Mouse (Mus musculus) olfactory bulb, adult 2 months (tissue): ENCODE results near the gene Thrap3.

ENCODE experiments used
- CTCF ChIP-seq: fragments of 200-500 bp; IDR thresholded peaks from 2 replicates; pipeline ENCODE4 v1.5.1; 2012; ENCODE audit warnings: low read depth, mild to moderate bottlenecking, low read length, moderate library complexity; ENCODE audit not compliant: insufficient read depth
- POLR2A ChIP-seq: fragments of 200-500 bp; IDR thresholded peaks from 2 replicates; pipeline ENCODE4 v1.6.1; 2012; ENCODE audit warnings: mild to moderate bottlenecking, low read depth, low read length, moderate library complexity; ENCODE audit not compliant: insufficient read depth

GRCm38 (mm10) chr4:126150949-126151320, 51.6 kb downstream of the Thrap3 start:
- TF ChIP-seq CTCF (no peak), POLR2A (no peak)
